Mouse (Mus musculus): ENCODE measurements around the gene Rnft2. TPM values are rescaled to one million over a fixed set of nuclear protein-coding genes. Genes with fewer than 3 reads are reported as not detected.

Rnft2 gene
- polyA plus RNA-seq, 1 experiment from 2014 or later = 9.8 TPM

GRCm38 (mm10) chr5:118245606-118246308 is 841 bp upstream of the Rnft2 start:
- Histone ChIP-seq H3K27ac (peak overlapping the region; percentile 88), H3K27me3 (no peaks in the 10 kb centered on the region), H3K4me1 (replicated peaks) (peaks cover 35% of the 10 kb centered on the region), H3K9me3 (no peaks in the 10 kb centered on the region), H3K9ac (peak overlapping the region; percentile 88), H3K36me3 (peaks cover 43% of the 10 kb centered on the region), H3K4me2 (peak overlapping the region; percentile 93), H3K4me3 (peak overlapping the region; percentile 63)
- ATAC-seq (ENCODE audit: low FRiP score) = no peak; the same call in none of the 2 replicates
- 7% methylated on average over 15 of the region's 15 CpGs for WGBS

GRCm38 (mm10) chr5:118239671-118240070 is 5.2 kb downstream of the Rnft2 start:
- Histone ChIP-seq H3K4me1 (replicated peaks) (peaks cover 14% of the 10 kb centered on the region), H3K36me3 (peaks cover 78% of the 10 kb centered on the region), H3K27me3 (no peaks in the 10 kb centered on the region), H3K27ac (no peak overlapping the region), H3K9me3 (no peaks in the 10 kb centered on the region), H3K4me2 (no peak overlapping the region), H3K4me3 (no peak overlapping the region), H3K9ac (no peak overlapping the region)
- 90% methylated on average over 12 of the region's 12 CpGs for WGBS
- ATAC-seq (ENCODE audit: low FRiP score) = no peak

GRCm38 (mm10) chr5:118236891-118237290 is 8.0 kb downstream of the Rnft2 start:
- no peak overlapping the region for H3K4me3 ChIP-seq
- H3K27me3 ChIP-seq = no peaks in the 10 kb centered on the region
- no peak overlapping the region for H3K27ac ChIP-seq
- no peak overlapping the region for H3K9ac ChIP-seq
- peaks cover 96% of the 10 kb centered on the region for H3K36me3 ChIP-seq
- no peak overlapping the region for H3K4me2 ChIP-seq
- no peaks in the 10 kb centered on the region for H3K4me1 ChIP-seq (replicated peaks)
- no peaks in the 10 kb centered on the region for H3K9me3 ChIP-seq
- WGBS = 81% methylated on average over 12 of the region's 12 CpGs
- no peak for ATAC-seq (ENCODE audit: low FRiP score)

DNA sequence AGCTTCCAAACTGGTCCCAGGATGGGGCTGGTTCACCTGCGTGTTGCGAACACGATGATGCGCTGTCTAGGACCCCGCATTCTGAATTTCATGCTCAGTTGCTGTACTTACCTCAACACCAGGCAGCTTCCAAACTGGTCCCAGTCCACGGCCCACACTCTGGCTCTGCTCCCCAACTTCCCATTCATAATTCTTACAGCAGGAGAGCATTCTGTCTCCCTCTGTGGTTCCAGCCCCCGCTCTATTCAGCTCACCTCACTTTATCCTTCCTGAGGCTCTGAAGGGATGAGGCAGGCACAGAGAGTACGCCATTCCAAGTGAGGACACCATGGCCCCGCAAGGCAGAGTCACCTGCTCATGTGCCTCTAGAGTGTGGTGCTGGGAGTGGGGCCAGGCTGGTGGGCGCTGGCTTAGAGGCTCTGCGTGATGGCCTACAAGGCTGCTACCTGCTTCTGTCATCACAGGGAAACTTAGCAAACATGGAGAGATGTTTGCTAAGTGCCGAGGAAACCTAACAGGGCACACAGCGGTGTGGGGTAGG is 14.8 kb downstream of the Rnft2 start:
- Histone ChIP-seq H3K27ac (no peak overlapping the region), H3K9ac (no peak overlapping the region), H3K27me3 (no peaks in the 10 kb centered on the region), H3K9me3 (0 out of 2 replicates have a peak, but pooled peaks cover 4% of the 10 kb centered on the region), H3K36me3 (peaks cover 99% of the 10 kb centered on the region), H3K4me1 (replicated peaks) (no peaks in the 10 kb centered on the region), H3K4me2 (no peak overlapping the region), H3K4me3 (no peak overlapping the region)
- 92% methylated on average over 13 of the region's 13 CpGs for WGBS
- no peak for ATAC-seq (ENCODE audit: low FRiP score)

DNA sequence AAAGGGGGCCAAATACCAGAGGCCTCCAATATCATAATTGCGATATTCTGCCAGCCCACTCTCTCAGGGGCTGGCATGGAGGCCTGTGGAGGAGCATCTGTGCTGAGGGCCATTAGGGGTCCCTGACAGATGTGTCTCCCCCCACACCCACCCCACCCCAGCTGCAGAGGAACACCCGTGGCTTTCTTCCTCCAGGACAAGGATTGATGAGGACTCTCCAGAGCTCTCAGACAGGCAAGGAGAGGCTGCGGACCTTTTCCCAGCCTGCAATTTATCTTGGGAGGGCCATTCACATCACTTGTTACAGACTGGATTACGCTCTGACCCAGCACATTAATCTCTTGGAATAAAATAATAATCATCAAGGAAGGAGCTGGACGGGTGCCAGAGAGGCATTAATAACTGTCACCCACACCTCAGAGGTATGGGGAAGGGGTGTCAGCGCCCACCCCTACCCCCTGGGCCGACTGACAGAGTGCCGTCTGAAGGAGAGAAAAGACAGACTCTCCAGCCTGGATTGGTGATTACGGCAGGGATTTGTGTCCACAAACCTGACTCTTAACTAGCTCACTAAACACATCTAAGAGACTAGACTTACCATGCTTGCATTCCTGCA is 21.7 kb downstream of the Rnft2 start:
- Histone ChIP-seq H3K4me2 (no peak overlapping the region), H3K4me3 (no peak overlapping the region), H3K27me3 (no peaks in the 10 kb centered on the region), H3K9ac (no peak overlapping the region), H3K4me1 (replicated peaks) (peaks cover 27% of the 10 kb centered on the region), H3K27ac (peak overlapping the region; percentile 81), H3K36me3 (peaks cover 73% of the 10 kb centered on the region), H3K9me3 (0 out of 2 replicates have a peak, but pooled peaks cover under 1% of the 10 kb centered on the region)
- ATAC-seq (ENCODE audit: low FRiP score) = peak; percentile 84
- 46% methylated on average over 9 of the region's 9 CpGs for WGBS

GRCm38 (mm10) chr5:118217410-118217809 is 27.5 kb downstream of the Rnft2 start:
- Histone ChIP-seq H3K4me2 (no peak overlapping the region), H3K4me1 (replicated peaks) (peaks cover 40% of the 10 kb centered on the region), H3K9me3 (no peaks in the 10 kb centered on the region), H3K4me3 (no peak overlapping the region), H3K27me3 (no peaks in the 10 kb centered on the region), H3K9ac (no peak overlapping the region; the same call in 1 of the 2 replicates), H3K36me3 (peaks cover 53% of the 10 kb centered on the region), H3K27ac (peak overlapping the region; percentile 72)
- no peak for ATAC-seq (ENCODE audit: low FRiP score)
- 41% methylated on average over 6 of the region's 6 CpGs for WGBS

DNA sequence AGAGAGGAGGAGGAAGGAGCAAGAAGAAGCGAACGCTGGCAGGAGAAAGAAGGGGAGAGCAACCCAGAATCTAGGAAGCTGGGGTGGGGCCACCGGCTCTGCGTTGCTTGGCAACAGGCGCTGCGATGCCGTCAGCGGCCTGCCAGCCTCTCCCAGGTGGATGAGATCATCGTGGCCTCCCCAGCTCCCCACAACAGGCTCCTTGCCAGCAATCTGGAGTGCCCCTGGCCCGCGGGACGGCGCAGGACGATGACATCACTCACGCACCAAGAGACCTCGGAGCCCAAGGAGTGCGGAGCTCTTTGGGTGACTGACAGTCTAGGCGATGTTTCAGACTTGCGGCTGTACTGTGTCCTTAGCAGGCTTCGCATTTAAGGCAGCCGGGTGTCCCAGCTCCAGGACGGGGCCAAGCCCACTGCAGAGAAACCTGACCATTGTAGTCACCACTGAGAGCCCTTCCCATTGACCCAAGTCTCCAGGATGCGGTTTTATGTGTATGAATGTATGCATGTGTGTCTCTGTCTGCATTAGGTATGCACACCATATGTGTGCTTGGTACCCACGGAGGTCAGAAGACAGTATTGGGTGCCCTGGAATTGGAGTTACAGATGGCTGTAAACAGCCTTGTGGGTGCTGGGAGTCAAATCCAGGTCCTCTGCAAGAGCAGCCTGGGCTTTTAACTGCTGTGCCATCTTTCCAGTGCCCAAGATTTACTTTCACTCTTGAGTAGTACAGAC is 30.3 kb downstream of the Rnft2 start:
- peak; percentile 86 for ATAC-seq (ENCODE audit: low FRiP score)
- H3K4me3 ChIP-seq = peak overlapping the region; percentile 36

DNA sequence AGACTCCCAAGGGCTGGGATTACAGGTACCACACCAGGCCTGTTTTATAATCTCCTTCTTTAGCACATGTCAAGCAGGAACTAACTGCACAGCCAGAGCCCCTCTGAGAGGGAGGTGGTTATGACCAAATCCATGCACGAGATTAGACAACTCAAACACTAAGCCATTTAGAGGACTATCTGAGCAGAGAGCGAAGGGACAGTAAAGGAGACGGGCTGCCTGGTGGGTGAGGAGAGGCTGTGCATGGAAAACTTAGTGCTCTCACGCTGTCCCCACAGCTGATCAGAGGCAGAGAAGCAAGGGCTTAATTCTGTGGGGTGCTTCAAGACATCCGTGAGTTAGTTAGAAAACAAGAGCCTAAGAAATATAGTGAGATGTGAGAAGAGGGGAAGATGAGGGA is 30.9 kb downstream of the Rnft2 start:
- Histone ChIP-seq H3K27me3 (no peaks in the 10 kb centered on the region), H3K4me3 (peak overlapping the region; percentile 36), H3K9ac (peak overlapping the region; percentile 69), H3K9me3 (no peaks in the 10 kb centered on the region), H3K4me1 (replicated peaks) (peaks cover 39% of the 10 kb centered on the region), H3K4me2 (peak overlapping the region; percentile 62), H3K27ac (peak overlapping the region; percentile 71), H3K36me3 (peaks cover 31% of the 10 kb centered on the region)
- peak; percentile 5; the same call in 1 of the 2 replicates for ATAC-seq (ENCODE audit: low FRiP score)
- 17% methylated on average over 5 of the region's 5 CpGs for WGBS

More for the DNA sequence above, 30.3 kb downstream of the Rnft2 start:
- WGBS = 7% methylated on average over 24 of the region's 24 CpGs
- Histone ChIP-seq H3K27me3 (no peaks in the 10 kb centered on the region), H3K9me3 (no peaks in the 10 kb centered on the region), H3K4me1 (replicated peaks) (peaks cover 39% of the 10 kb centered on the region), H3K36me3 (peaks cover 34% of the 10 kb centered on the region), H3K9ac (peak overlapping the region; percentile 69), H3K27ac (peak overlapping the region; percentile 71), H3K4me2 (peak overlapping the region; percentile 62)

DNA sequence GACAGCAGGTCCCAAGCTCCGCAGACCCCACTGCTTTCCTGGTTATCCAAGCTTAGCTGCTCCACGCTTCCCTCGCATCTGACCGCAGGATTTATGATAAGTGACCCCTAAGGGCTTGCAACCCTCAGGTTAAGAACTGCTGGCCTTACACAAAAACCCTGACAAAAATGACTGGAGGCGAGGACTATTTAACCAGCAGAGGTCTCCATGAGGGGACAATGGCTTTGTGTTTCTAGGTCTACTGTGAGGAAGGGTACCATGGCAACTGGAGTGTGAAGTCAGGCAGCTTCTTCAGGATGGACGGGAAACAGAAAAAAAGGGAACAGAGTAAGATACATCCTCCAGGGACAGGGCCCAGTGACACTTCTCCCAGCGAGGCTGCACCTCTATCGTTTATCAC is 39.1 kb downstream of the Rnft2 start:
- WGBS = 23% methylated on average over 8 of the region's 8 CpGs
- H3K27ac ChIP-seq = 0 out of 2 replicates have a peak overlapping the region, but pooled peaks have one; percentile 2
- peaks cover 34% of the 10 kb centered on the region for H3K36me3 ChIP-seq
- no peak overlapping the region for H3K4me2 ChIP-seq
- H3K27me3 ChIP-seq = 0 out of 2 replicates have a peak, but pooled peaks cover 3% of the 10 kb centered on the region
- no peak for ATAC-seq (ENCODE audit: low FRiP score)
- no peaks in the 10 kb centered on the region for H3K9me3 ChIP-seq
- H3K9ac ChIP-seq = no peak overlapping the region
- H3K4me1 ChIP-seq (replicated peaks) = peaks cover 21% of the 10 kb centered on the region
- H3K4me3 ChIP-seq = no peak overlapping the region

GRCm38 (mm10) chr5:118204675-118205440 is 40.1 kb downstream of the Rnft2 start:
- ATAC-seq (ENCODE audit: low FRiP score) = no peak
- Histone ChIP-seq H3K9ac (no peak overlapping the region), H3K27ac (peak overlapping the region; percentile 2; the same call in 1 of the 2 replicates), H3K4me2 (no peak overlapping the region), H3K4me1 (replicated peaks) (peaks cover 21% of the 10 kb centered on the region), H3K4me3 (no peak overlapping the region), H3K36me3 (peaks cover 43% of the 10 kb centered on the region), H3K9me3 (no peaks in the 10 kb centered on the region), H3K27me3 (0 out of 2 replicates have a peak, but pooled peaks cover 3% of the 10 kb centered on the region)
- 58% methylated on average over 16 of the region's 16 CpGs for WGBS

DNA sequence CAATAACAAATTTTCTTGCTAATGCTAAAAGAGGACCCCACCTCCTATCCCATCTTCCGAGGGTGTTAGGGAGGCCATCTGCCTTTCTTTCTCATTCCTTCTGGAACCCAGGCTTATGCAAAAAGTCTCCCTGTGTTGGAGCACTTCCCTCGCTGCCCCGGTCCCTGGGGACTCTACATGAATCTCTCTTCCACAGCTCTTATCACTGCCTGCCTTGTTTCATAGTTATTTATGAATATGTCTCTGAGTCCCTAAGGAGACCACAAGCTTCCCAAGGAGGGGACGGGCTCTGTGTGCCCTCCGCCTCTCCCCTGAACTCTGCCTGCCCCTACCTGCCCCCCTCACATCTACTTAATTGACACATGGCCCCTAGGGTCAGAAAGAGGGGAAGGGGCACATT is 45.2 kb downstream of the Rnft2 start:
- Histone ChIP-seq H3K4me3 (no peak overlapping the region), H3K27ac (no peak overlapping the region), H3K4me2 (no peak overlapping the region), H3K27me3 (no peaks in the 10 kb centered on the region), H3K36me3 (peaks cover 36% of the 10 kb centered on the region), H3K9ac (no peak overlapping the region), H3K4me1 (replicated peaks) (peaks cover 5% of the 10 kb centered on the region; the same call in 1 of the 2 replicates), H3K9me3 (no peaks in the 10 kb centered on the region)
- 61% methylated on average over 5 of the region's 5 CpGs for WGBS
- no peak for ATAC-seq (ENCODE audit: low FRiP score)
